Mouse (Mus musculus): ENCODE measurements around the gene Nhlrc4. TPM values are rescaled to one million over a fixed set of nuclear protein-coding genes. Genes with fewer than 3 reads are reported as not detected.

Gene Nhlrc4
- polyA plus RNA-seq, 2 experiments, result 0.10 TPM; not detected in 1

DNA sequence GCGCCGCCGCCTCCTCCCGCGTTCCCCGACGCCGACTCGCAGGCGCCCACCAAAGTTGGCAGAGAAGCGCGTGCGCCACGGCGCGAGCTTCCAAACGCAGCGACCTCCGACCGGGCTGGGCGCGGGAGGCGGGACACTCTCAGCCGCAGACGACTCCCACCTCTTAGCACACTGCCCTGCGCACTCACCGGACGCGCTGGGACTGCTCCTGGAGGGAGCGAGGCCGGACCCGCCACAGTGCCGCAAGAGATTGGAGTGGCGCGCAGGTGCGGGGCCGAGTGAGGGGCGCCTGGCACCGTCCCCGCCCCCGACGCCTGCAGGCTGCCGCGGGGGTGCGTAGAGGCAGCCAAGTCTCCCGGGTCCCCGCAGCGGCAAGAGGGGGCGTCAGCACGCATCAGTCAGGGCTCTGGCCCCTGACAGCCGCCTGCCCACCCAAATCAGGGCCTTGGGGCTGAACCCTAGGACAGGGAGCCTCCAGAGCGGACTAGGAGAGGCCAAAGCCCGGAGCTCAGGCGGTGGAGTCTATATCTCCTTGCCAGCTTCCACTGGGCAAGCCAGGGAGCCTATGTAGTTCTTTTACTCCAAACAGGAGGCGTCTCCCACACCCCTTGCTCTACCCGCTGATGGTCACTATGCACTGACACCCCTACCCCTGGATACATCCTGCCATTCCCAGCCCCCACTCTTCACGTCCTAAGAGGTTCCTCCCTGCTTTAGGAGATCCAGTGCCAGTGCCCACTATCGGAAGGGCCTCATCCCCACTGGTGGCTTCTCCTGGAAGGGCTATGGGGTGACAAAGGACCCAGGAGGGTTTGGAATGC, 7.3 kb upstream of the Nhlrc4 start, which contains the start of gene A930017K11Rik:
A930017K11Rik (minus strand) TSS at position 763 of the 821 bp plus-strand sequence.
- Histone ChIP-seq H3K4me3 (replicated peaks; ENCODE audit: low read length) (peak within 1 kb of the TSS; percentile 40), H3K27ac (replicated peaks; ENCODE audit: low read depth, low read length) (no peak within 1 kb of the TSS), H3K36me3 (ENCODE audit: control insufficient read depth, insufficient read depth, low read length) (no peaks in the 10 kb centered on the region), H3K27me3 (ENCODE audit: control insufficient read depth, insufficient read depth, low read length) (peaks cover 39% of the 10 kb centered on the region), H3K9me3 (ENCODE audit: control insufficient read depth, low read length) (no peaks in the 10 kb centered on the region), H3K4me1 (ENCODE audit: control insufficient read depth, insufficient read depth, low read length) (peaks cover 9% of the 10 kb centered on the region; the same call in 1 of the 2 replicates), H3K9ac (ENCODE audit: low read depth, low read length, severe bottlenecking) (peak within 1 kb of the TSS; percentile 47), H3K4me2 (replicated peaks; ENCODE audit: low read depth, low read length, severe bottlenecking) (peak within 1 kb of the TSS; percentile 70)
- no peak for TF ChIP-seq POLR2A (IDR thresholded peaks at IDR 0.05; ENCODE audit: borderline replicate concordance, extremely low read depth, insufficient read depth, insufficient read length)
- ATAC-seq (ENCODE audit: low FRiP score, low read depth) (no peak), DNase-seq (ENCODE audit: low spot score) (no peak)
- 2% methylated on average over 29 of the region's 58 CpGs for WGBS

DNA sequence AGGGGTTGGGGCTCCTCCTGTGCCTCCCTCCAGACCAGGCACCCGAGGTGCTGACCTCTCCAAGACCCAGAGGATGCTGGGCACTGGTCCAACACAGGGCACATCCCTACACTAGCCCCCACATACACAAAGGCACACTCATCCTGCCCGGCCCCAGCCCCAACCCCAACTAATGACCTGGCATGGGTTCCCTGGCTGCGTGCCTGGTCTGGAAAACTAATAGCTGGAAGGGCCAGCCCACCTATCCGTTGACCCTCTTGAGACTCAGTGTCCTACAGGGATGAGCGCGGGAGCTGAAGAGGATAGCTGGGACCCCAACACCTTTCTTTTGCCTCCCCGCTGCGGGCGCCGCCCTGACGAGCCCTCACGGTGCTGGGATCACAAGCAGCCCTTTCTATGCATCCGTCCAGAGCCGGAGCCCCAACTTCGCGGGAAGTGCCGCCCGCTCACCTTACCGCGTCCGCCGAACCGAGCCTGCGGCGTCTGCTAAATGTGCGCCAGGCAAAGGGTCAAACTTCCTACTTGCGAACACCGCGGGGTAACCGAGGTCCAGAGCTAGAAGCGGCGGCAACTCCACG, 6.6 kb upstream of the Nhlrc4 start:
- no peaks in the 10 kb centered on the region for H3K36me3 ChIP-seq (ENCODE audit: control insufficient read depth, insufficient read depth, low read length)
- DNase-seq (ENCODE audit: low spot score) (no peak), ATAC-seq (ENCODE audit: low FRiP score, low read depth) (no peak)
- WGBS, result 0% methylated on average over 32 of the region's 33 CpGs
- H3K4me3 ChIP-seq (replicated peaks; ENCODE audit: low read length), result peak overlapping the region; percentile 40
- peaks cover 9% of the 10 kb centered on the region; the same call in 1 of the 2 replicates for H3K4me1 ChIP-seq (ENCODE audit: control insufficient read depth, insufficient read depth, low read length)
- no peak overlapping the region for H3K27ac ChIP-seq (replicated peaks; ENCODE audit: low read depth, low read length)
- peak overlapping the region; percentile 70 for H3K4me2 ChIP-seq (replicated peaks; ENCODE audit: low read depth, low read length, severe bottlenecking)
- no peak for TF ChIP-seq POLR2A (IDR thresholded peaks at IDR 0.05; ENCODE audit: borderline replicate concordance, extremely low read depth, insufficient read depth, insufficient read length)
- H3K9me3 ChIP-seq (ENCODE audit: control insufficient read depth, low read length), result no peaks in the 10 kb centered on the region
- H3K27me3 ChIP-seq (ENCODE audit: control insufficient read depth, insufficient read depth, low read length), result peaks cover 39% of the 10 kb centered on the region
- H3K9ac ChIP-seq (ENCODE audit: low read depth, low read length, severe bottlenecking), result peak overlapping the region; percentile 47

DNA sequence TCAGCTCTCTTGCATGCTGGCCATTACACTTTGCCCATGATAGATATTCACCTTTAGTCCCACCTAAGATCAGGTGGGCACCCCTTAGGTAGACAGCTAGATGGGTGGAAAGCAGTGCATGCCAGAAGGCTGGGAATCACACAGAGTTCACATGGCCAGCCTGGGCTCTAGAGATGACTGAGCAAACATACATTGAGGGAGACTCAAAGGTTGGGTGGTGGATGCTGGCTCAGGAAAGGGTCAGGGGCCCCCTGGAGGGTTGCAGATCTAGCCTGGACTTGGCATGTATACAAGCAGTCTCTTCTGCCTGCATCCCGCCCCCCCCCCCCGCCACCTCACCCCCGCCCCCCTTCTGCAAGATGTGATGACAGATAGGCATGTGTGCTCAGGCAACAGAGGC, 5.9 kb upstream of the Nhlrc4 start:
- 0% methylated on average over 2 of the region's 3 CpGs for WGBS
- DNase-seq (ENCODE audit: low spot score) (no peak), ATAC-seq (ENCODE audit: low FRiP score, low read depth) (no peak)
- H3K4me3 ChIP-seq (replicated peaks; ENCODE audit: low read length), result no peak overlapping the region
- H3K27ac ChIP-seq (replicated peaks; ENCODE audit: low read depth, low read length), result no peak overlapping the region
- peaks cover 9% of the 10 kb centered on the region; the same call in 1 of the 2 replicates for H3K4me1 ChIP-seq (ENCODE audit: control insufficient read depth, insufficient read depth, low read length)
- no peak overlapping the region; the same call in 1 of the 2 replicates for H3K4me2 ChIP-seq (replicated peaks; ENCODE audit: low read depth, low read length, severe bottlenecking)
- H3K9ac ChIP-seq (ENCODE audit: low read depth, low read length, severe bottlenecking), result no peak overlapping the region
- no peak for TF ChIP-seq POLR2A (IDR thresholded peaks at IDR 0.05; ENCODE audit: borderline replicate concordance, extremely low read depth, insufficient read depth, insufficient read length)
- no peaks in the 10 kb centered on the region for H3K36me3 ChIP-seq (ENCODE audit: control insufficient read depth, insufficient read depth, low read length)
- H3K9me3 ChIP-seq (ENCODE audit: control insufficient read depth, low read length), result no peaks in the 10 kb centered on the region
- peaks cover 39% of the 10 kb centered on the region for H3K27me3 ChIP-seq (ENCODE audit: control insufficient read depth, insufficient read depth, low read length)

DNA sequence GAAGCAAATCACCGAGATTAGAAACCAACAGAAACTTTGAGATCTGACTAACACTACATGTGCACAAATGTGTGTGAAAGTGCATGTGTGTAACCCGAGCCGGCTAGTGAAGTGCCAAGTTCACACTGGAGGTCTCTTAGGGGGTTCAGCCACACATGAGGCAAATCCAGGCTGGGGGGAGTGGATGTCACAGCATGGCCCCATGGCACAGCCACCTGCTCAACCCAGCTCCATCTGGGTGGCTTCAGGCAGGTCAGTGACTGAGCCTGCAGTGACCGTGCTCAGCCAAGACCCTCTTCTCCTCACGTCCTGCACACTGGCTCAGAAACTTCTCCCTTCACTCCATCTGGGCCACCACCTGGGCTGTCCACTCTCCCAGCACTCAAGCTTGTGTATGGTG, 5.2 kb upstream of the Nhlrc4 start:
- H3K9ac ChIP-seq (ENCODE audit: low read depth, low read length, severe bottlenecking), result no peak overlapping the region
- 66% methylated on average over 5 of the region's 5 CpGs for WGBS
- H3K4me3 ChIP-seq (replicated peaks; ENCODE audit: low read length), result no peak overlapping the region
- ATAC-seq (ENCODE audit: low FRiP score, low read depth) (no peak), DNase-seq (ENCODE audit: low spot score) (no peak)
- no peaks in the 10 kb centered on the region for H3K36me3 ChIP-seq (ENCODE audit: control insufficient read depth, insufficient read depth, low read length)
- H3K4me1 ChIP-seq (ENCODE audit: control insufficient read depth, insufficient read depth, low read length), result peaks cover 9% of the 10 kb centered on the region; the same call in 1 of the 2 replicates
- H3K27me3 ChIP-seq (ENCODE audit: control insufficient read depth, insufficient read depth, low read length), result peaks cover 39% of the 10 kb centered on the region
- H3K27ac ChIP-seq (replicated peaks; ENCODE audit: low read depth, low read length), result no peak overlapping the region
- H3K9me3 ChIP-seq (ENCODE audit: control insufficient read depth, low read length), result no peaks in the 10 kb centered on the region
- no peak overlapping the region for H3K4me2 ChIP-seq (replicated peaks; ENCODE audit: low read depth, low read length, severe bottlenecking)
- TF ChIP-seq POLR2A (IDR thresholded peaks at IDR 0.05; ENCODE audit: borderline replicate concordance, extremely low read depth, insufficient read depth, insufficient read length), result no peak

DNA sequence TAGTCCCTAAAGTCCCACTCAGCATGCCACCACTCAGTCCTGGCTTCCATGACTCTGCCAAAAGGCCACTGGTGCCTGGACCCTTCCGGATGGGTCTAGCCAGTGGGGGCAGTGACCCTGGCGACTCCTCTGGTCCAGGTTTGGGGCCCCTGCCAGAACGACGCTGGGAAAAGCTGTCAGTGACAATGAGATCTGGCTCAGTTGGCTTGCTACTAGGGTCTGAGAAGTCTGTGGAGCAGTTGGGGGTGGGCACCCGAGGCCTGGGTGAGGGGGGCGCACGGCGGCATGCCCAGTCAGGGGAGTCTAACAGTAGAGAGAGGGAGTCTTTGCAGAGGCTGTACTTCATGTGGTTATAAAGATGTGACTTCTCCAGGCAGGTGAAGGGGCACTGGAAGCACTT, 3.3 kb upstream of the Nhlrc4 start:
- H3K4me1 ChIP-seq (ENCODE audit: control insufficient read depth, insufficient read depth, low read length), result peaks cover 9% of the 10 kb centered on the region; the same call in 1 of the 2 replicates
- no peaks in the 10 kb centered on the region for H3K9me3 ChIP-seq (ENCODE audit: control insufficient read depth, low read length)
- H3K27ac ChIP-seq (replicated peaks; ENCODE audit: low read depth, low read length), result no peak overlapping the region
- DNase-seq (ENCODE audit: low spot score) (no peak), ATAC-seq (ENCODE audit: low FRiP score, low read depth) (no peak)
- H3K36me3 ChIP-seq (ENCODE audit: control insufficient read depth, insufficient read depth, low read length), result no peaks in the 10 kb centered on the region
- TF ChIP-seq POLR2A (IDR thresholded peaks at IDR 0.05; ENCODE audit: borderline replicate concordance, extremely low read depth, insufficient read depth, insufficient read length), result no peak
- H3K4me3 ChIP-seq (replicated peaks; ENCODE audit: low read length), result no peak overlapping the region
- H3K4me2 ChIP-seq (replicated peaks; ENCODE audit: low read depth, low read length, severe bottlenecking), result no peak overlapping the region
- H3K27me3 ChIP-seq (ENCODE audit: control insufficient read depth, insufficient read depth, low read length), result peaks cover 33% of the 10 kb centered on the region
- no peak overlapping the region for H3K9ac ChIP-seq (ENCODE audit: low read depth, low read length, severe bottlenecking)
- WGBS, result 83% methylated on average over 8 of the region's 8 CpGs
